Mouse (Mus musculus) gastrocnemius, postnatal 14 days (tissue): ENCODE measurements around the gene Lefty2. TPM values are rescaled to one million over a fixed set of nuclear protein-coding genes. Genes with fewer than 3 reads are reported as not detected.
"Not testable (repeated sequence)": the region's sequence is repeated elsewhere in the genome, so short reads cannot be mapped to it uniquely, and the experiment has no call there.

Source experiments
- DNase-seq: peaks from one replicate; pipeline ENCODE4 v3.0.0; 2021; ENCODE audit warnings: mixed read lengths
- intact Hi-C: fragments of 180-260 bp; cut with DNase I; formaldehyde crosslinking; loops from one replicate; pipeline ENCODE4 v1.15.1; 2025; ENCODE audit warnings: low total_unique reads
- total RNA-seq, 2 experiments: library from RNA; stranded (reverse); gene quantifications; 2 replicates each; pipeline ENCODE4 v1.2.3; 2021

The Lefty2 gene
- total RNA-seq, 2 experiments from 2014 or later: not detected

- intact Hi-C loops: loop anchor here (5.0 kb wide), 1 partner anchor 77 kb away; no protein-coding TSS in a partner anchor
- no peak for DNase-seq
Measured at GRCm38 (mm10) chr1:180889841-180890240, 3.1 kb upstream of the Lefty2 start.

DNA sequence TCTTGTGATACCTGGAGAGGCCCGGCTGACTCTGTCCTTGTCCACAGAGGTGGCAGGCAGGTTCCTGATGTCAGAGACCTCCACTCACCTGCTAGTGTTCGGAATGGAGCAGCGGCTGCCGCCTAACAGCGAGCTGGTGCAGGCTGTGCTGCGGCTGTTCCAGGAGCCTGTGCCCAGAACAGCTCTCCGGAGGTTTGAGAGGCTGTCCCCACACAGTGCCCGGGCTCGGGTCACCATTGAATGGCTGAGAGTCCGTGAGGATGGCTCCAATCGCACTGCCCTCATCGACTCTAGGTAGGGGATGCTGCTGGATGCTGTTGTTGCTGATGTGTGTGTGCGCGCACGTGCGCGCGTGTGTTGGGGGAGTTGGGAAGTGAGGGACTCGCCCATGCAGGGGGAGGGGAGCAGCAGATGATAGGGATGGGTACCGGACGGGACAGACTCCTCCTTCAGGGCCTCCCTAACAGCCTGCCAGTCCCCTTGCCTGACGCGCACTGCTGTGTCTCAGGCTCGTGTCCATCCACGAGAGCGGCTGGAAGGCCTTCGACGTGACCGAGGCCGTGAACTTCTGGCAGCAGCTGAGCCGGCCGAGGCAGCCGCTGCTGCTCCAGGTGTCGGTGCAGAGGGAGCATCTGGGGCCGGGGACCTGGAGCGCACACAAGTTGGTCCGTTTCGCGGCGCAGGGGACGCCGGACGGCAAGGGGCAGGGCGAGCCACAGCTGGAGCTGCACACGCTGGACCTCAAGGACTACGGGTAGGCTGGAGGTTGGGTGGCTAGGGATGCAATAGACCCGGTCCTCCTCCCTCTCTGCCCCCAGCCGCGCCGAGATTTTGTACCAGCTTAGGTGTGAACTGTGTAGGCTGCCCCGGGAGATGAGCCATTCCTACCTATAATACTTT, 1.4 kb downstream of the Lefty2 start:
- not testable (repeated sequence) for DNase-seq

GRCm38 (mm10) chr1:180901107-180901506, 8.2 kb downstream of the Lefty2 start:
- intact Hi-C loops: loop anchor here (2.0 to 10.0 kb wide), 2 partner anchors 72 to 144 kb away; no protein-coding TSS in a partner anchor
- DNase-seq: no peak

More for the DNA sequence above, 1.4 kb downstream of the Lefty2 start:
- intact Hi-C loops: loop anchor here (5.0 kb wide), 1 partner anchor 73 kb away; no protein-coding TSS in a partner anchor

DNA sequence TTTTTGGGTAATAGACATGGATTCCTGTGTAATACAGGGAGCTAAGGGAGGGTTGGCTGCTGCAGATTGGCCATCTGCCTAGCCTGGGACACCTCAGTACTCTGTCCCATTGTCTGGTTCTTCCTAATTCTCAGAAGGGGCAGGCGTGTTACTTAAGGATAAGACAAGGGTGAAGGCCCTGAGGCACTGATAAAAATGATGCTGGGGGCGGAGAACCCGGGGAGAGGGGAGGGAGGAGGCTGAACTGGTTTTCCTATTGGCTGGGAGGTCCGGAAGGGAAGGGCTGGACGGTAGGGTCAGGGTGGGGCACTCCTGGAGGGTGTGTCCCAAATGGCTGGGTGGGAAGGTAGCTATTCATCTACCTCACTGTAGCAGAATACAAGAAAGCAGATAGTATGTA, 10.0 kb downstream of the Lefty2 start:
- intact Hi-C loops: loop anchor here (10.0 kb wide), 1 partner anchor 142 kb away; no protein-coding TSS in a partner anchor
- no peak for DNase-seq

DNA sequence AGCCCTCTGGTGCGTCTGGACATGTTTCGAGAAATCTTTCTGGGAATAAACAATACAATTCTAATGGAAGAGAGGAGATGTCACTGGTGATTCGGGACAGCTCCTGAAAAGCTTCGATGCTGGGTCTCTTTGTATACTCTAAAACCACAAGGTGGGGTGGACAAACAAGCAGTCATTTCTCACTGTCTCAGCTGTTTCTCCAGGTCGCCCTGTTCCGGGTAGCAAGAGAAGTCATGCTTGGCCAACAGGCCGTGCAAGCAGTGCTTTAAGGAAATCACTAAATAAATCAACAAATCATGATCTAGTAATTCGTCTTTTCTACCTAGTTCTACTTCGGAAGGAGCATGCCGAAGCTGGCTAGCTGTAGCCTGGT, 10.7 kb downstream of the Lefty2 start:
- DNase-seq: no peak
- intact Hi-C loops: loop anchor here (10.0 kb wide), 1 partner anchor 141 kb away; no protein-coding TSS in a partner anchor

DNA sequence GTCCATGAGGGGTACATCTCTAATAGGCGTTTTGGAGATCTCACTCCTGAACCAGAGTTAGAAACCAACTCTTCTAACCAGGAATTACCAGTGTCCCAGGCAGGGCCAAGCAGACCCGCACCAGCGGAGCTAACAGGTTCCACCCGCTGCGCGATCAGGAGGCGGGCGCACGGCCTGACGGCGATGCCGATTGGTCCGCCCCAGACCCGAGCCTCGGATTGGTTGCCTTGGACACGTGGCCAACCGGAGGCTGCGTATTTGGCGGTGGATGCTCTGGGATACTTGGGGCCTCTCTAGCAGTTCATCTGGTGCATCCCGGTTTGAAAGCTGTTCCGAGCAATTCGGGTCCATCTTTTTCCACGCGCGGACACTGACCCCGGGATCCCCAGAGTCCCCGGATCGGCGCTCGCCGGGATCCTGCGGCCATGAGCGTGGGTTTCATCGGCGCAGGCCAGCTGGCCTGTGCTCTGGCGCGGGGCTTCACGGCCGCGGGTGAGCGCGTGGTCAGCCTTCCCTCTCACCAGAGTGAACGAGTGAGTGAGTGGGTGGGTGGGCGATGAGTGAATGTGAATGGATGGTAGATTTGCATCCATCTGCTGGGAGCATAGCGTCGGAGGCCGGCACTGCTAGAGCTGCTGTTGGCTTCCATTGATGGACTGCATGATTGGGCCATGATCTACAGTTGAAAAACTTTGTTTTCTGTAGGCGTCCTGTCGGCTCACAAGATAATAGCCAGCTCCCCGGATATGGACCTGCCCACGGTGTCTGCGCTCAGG, 11.3 kb downstream of the Lefty2 start, which contains the start of gene Pycr2:
Pycr2 (plus strand) TSS at position 255 of the 776 bp plus-strand sequence.
- intact Hi-C loops: loop anchor here (10.0 kb wide), 1 partner anchor 141 kb away; no protein-coding TSS in a partner anchor

DNA sequence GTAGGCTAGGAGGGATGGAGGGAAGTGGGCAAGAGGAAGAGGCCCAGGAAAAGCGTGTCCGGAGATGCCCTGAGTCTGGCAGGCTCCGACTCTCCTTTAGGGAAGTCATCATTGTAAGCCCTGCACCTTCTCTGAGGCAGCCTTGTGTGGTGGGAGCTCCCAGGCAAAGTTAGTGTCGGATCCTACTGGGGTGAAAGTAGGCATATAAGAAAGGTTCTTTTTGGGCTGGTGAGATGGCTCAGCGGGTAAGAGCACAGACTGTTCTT, 11.8 kb downstream of the Lefty2 start:
- intact Hi-C loops: loop anchor here (10.0 kb wide), 1 partner anchor 140 kb away; no protein-coding TSS in a partner anchor
- no peak for DNase-seq

More for the DNA sequence above, 11.3 kb downstream of the Lefty2 start, which contains the start of gene Pycr2:
- peak; percentile 95 for DNase-seq

DNA sequence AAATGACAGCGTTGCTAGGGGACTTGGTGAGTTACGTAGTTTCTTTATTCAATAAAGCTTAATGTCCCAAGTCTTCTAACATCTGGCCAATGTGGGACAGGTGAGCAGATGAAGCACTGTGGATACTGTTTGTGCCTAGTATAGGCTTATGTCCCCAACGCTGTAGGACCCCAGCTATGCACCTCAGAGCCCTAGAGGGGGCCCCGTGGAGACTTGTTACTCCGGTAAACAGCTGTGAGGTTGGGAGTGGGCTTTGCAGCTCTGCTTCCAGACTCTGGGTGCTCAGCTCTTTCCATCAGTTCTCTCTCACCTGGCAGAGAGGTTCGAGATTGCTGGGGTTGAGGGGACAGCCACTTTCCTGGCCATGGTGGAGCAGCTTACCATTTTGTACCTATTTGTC, 12.4 kb downstream of the Lefty2 start:
- no peak for DNase-seq
- intact Hi-C loops: loop anchor here (10.0 kb wide), 1 partner anchor 139 kb away; no protein-coding TSS in a partner anchor

DNA sequence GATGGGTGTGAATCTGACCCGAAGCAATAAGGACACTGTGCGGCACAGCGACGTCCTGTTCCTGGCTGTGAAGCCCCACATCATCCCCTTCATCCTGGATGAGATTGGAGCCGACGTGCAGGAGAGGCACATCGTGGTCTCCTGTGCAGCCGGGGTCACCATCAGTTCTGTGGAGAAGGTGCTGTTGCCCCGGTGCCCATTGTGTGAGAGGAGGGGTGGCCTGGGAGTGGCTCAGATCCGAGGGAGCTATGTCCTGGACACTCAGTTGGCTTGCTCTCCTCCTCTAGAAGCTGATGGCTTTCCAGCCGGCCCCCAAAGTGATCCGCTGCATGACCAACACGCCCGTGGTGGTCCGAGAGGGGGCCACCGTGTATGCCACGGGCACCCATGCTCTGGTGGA, 13.0 kb downstream of the Lefty2 start:
- DNase-seq: no peak
- intact Hi-C loops: loop anchor here (10.0 kb wide), 1 partner anchor 139 kb away; no protein-coding TSS in a partner anchor

GRCm38 (mm10) chr1:180906461-180907147, 13.7 kb downstream of the Lefty2 start:
- intact Hi-C loops: loop anchor here (10.0 kb wide), 1 partner anchor 138 kb away; no protein-coding TSS in a partner anchor
- DNase-seq: no peak

GRCm38 (mm10) chr1:180911138-180911537, 18.2 kb downstream of the Lefty2 start:
- DNase-seq: no peak
- intact Hi-C loops: no loop called here

DNA sequence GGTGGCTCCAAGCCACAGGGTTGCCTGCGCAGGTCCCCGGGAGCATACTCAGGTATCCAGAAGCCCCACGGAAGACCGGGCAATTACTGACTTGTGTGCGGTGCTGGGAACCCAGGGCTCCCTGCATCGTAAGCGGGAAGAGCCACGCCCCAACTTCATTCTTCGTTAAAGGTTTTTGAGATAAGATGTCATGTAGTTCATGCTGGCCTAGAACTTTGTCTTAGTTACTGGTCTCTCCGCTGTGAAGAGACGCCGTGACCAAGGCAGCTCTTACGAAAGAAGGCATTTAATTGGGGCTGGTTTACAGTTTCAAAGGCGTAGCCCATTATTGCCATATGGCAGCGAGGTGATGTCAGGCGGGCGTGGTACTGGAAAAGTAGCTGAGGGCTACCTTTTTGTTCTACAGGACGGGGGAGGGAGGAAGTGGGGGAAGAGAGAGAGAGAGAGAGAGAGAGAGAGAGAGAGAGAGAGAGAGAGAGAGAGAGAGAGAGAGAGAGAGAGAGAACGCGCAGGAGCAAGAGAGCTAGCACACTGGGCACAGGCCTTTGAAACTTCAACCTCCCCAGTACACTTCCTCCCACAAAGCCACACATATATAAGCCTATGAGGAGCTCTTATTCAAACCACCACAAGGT, 18.9 kb downstream of the Lefty2 start:
- intact Hi-C loops: no loop called here
- DNase-seq: no peak

DNA sequence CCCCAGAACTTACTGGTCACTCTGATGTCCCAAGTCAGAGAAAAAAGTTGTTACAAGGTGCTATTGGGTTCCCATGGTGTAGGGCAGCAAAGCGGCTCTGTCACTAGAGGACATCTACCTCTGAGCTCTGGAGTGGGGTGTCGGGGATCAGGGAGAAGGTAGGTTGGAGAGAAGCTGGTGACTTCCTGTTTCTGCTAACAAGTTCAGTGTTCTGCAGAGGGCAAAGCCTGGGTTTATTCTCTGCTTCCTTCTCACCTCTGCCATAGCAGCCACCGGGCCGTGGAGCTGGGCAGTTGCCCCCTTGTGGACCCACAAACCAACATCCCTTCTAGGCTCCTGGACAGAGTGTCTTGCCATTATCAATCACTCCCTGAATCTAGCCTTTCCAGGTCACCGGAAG, 19.9 kb downstream of the Lefty2 start:
- intact Hi-C loops: no loop called here
- no peak for DNase-seq

GRCm38 (mm10) chr1:180913797-180914196, 20.9 kb downstream of the Lefty2 start:
- intact Hi-C loops: no loop called here
- DNase-seq: no peak

- DNase-seq: no peak
- intact Hi-C loops: no loop called here
Measured at GRCm38 (mm10) chr1:180916425-180916824, 23.5 kb downstream of the Lefty2 start.

- DNase-seq: no peak
- intact Hi-C loops: no loop called here
Measured at GRCm38 (mm10) chr1:180917053-180917452, 24.1 kb downstream of the Lefty2 start.

DNA sequence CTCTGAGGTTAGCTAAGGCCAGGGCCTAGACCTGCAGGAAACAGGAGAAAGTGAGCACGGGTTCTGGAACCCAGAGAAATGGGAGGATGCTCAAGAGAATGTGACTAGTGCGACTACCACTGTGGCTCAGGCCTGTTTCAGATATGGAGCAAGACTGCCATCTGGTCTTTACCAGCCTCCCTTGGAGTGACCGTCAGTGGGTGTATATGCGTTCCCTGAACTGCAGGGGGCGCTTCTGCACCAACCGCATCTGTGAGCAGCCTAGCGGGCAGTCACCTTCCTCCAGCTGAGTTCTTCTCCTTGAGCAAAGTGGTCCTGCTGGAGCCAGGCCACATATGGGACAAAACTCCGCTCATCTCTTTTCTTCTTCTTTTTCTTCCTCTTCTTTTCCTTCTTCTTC, 26.8 kb downstream of the Lefty2 start:
- no peak for DNase-seq
- intact Hi-C loops: no loop called here

DNA sequence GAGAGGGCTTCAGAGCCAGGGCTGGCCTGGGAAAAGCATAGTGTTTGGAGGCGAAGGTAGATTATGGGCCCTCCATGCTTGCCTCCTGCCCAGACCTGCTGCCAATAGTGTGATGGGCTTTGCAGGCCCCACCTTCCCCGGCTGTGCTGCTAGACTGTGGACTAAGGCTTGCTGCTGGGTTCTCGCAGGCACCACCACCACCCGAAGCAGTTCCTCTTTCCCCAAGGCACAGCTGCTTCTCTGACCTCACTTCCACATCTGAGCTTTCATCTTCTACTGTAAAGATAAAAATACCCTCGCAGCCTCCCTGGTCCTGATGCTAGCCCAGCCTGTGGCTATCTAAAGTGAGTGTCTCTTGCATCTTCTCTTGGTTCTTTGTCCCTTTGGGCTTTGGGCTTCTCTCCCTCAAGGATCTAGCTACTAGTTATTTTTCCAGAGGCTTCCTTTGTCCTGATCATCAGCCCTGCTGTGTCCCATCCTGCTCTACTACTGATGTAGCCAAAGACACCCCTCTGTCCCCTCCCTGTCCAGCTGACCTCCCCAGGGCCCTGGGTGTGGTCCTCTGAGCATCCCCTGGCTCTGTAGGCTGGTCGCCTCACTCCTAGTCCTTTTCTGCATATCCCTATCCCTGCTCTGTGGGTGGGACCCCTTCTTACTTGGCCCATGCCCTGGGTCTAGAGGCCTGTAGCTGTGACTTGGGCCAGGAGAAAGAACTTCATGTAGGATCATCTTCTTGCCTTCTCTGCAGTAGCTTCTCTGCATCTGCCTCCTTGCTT, 29.6 kb downstream of the Lefty2 start:
- intact Hi-C loops: no loop called here
- no peak for DNase-seq
